Mouse (Mus musculus): ENCODE measurements around the gene Ttc16. TPM values are rescaled to one million over a fixed set of nuclear protein-coding genes. Genes with fewer than 3 reads are reported as not detected.

Gene Ttc16
- polyA plus RNA-seq, 1 experiment, result 2.0 TPM

- no peak for DNase-seq
- H3K27me3 ChIP-seq (ENCODE audit: control insufficient read depth, insufficient read depth, low read length), result no peaks in the 10 kb centered on the region
- TF ChIP-seq POLR2A (IDR thresholded peaks at IDR 0.05; ENCODE audit: borderline replicate concordance, insufficient read depth, low read length), result no peak
- TF ChIP-seq CTCF (IDR thresholded peaks at IDR 0.05; ENCODE audit: borderline replicate concordance, insufficient read depth, low read depth, low read length), result no peak
- H3K4me3 ChIP-seq (replicated peaks; ENCODE audit: insufficient read depth, low read depth, low read length), result no peak overlapping the region
- H3K4me1 ChIP-seq (ENCODE audit: control insufficient read depth, insufficient read depth, low read length), result no peaks in the 10 kb centered on the region
- H3K27ac ChIP-seq (ENCODE audit: insufficient read depth, low read length), result no peak overlapping the region
- whole genome bisulfite sequencing, result 47% methylated on average over 11 of the region's 11 CpGs
These were observed 44.6 kb downstream of the Ttc16 start for GRCm38 (mm10) chr2:32730854-32731253.

- Histone ChIP-seq H3K27ac (ENCODE audit: insufficient read depth, low read length) (no peak overlapping the region), H3K4me3 (replicated peaks; ENCODE audit: insufficient read depth, low read depth, low read length) (no peak overlapping the region), H3K4me1 (ENCODE audit: control insufficient read depth, insufficient read depth, low read length) (no peaks in the 10 kb centered on the region), H3K27me3 (ENCODE audit: control insufficient read depth, insufficient read depth, low read length) (no peaks in the 10 kb centered on the region)
- TF ChIP-seq CTCF (IDR thresholded peaks at IDR 0.05; ENCODE audit: borderline replicate concordance, insufficient read depth, low read depth, low read length), result no peak
- no peak for TF ChIP-seq POLR2A (IDR thresholded peaks at IDR 0.05; ENCODE audit: borderline replicate concordance, insufficient read depth, low read length)
- no peak for DNase-seq
- 90% methylated on average over 4 of the region's 4 CpGs for WGBS
These were observed 45.9 kb downstream of the Ttc16 start for GRCm38 (mm10) chr2:32729547-32729946.

- 74% methylated on average over 7 of the region's 7 CpGs for WGBS
- no peaks in the 10 kb centered on the region for H3K27me3 ChIP-seq (ENCODE audit: control insufficient read depth, insufficient read depth, low read length)
- no peaks in the 10 kb centered on the region for H3K4me1 ChIP-seq (ENCODE audit: control insufficient read depth, insufficient read depth, low read length)
- DNase-seq, result no peak
- no peak overlapping the region for H3K27ac ChIP-seq (ENCODE audit: insufficient read depth, low read length)
- no peak for TF ChIP-seq CTCF (IDR thresholded peaks at IDR 0.05; ENCODE audit: borderline replicate concordance, insufficient read depth, low read depth, low read length)
- TF ChIP-seq POLR2A (IDR thresholded peaks at IDR 0.05; ENCODE audit: borderline replicate concordance, insufficient read depth, low read length), result no peak
- H3K4me3 ChIP-seq (replicated peaks; ENCODE audit: insufficient read depth, low read depth, low read length), result peak overlapping the region; percentile 2
These were observed 47.0 kb downstream of the Ttc16 start for GRCm38 (mm10) chr2:32728463-32728862.

GRCm38 (mm10) chr2:32727435-32727834 is 48.0 kb downstream of the Ttc16 start:
- Histone ChIP-seq H3K4me3 (replicated peaks; ENCODE audit: insufficient read depth, low read depth, low read length) (peak overlapping the region; percentile 50), H3K27ac (ENCODE audit: insufficient read depth, low read length) (no peak overlapping the region), H3K27me3 (ENCODE audit: control insufficient read depth, insufficient read depth, low read length) (no peaks in the 10 kb centered on the region), H3K4me1 (ENCODE audit: control insufficient read depth, insufficient read depth, low read length) (no peaks in the 10 kb centered on the region)
- under 1% methylated on average over 16 of the region's 16 CpGs for WGBS
- TF ChIP-seq CTCF (IDR thresholded peaks at IDR 0.05; ENCODE audit: borderline replicate concordance, insufficient read depth, low read depth, low read length), result no peak
- 0 out of 2 replicates have a peak, but pooled peaks have one; percentile 3 for TF ChIP-seq POLR2A (IDR thresholded peaks at IDR 0.05; ENCODE audit: borderline replicate concordance, insufficient read depth, low read length)
- DNase-seq, result peak; percentile 84 to 92

- DNase-seq, result no peak
- Histone ChIP-seq H3K4me1 (ENCODE audit: control insufficient read depth, insufficient read depth, low read length) (no peaks in the 10 kb centered on the region), H3K27me3 (ENCODE audit: control insufficient read depth, insufficient read depth, low read length) (no peaks in the 10 kb centered on the region), H3K27ac (ENCODE audit: insufficient read depth, low read length) (no peak overlapping the region), H3K4me3 (replicated peaks; ENCODE audit: insufficient read depth, low read depth, low read length) (no peak overlapping the region)
- WGBS, result 76% methylated on average over 16 of the region's 16 CpGs
- TF ChIP-seq POLR2A (IDR thresholded peaks at IDR 0.05; ENCODE audit: borderline replicate concordance, insufficient read depth, low read length), result no peak
- no peak for TF ChIP-seq CTCF (IDR thresholded peaks at IDR 0.05; ENCODE audit: borderline replicate concordance, insufficient read depth, low read depth, low read length)
These were observed 50.3 kb downstream of the Ttc16 start for GRCm38 (mm10) chr2:32724832-32725790.

GRCm38 (mm10) chr2:32724149-32724548 is 51.3 kb downstream of the Ttc16 start:
- TF ChIP-seq CTCF (IDR thresholded peaks at IDR 0.05; ENCODE audit: borderline replicate concordance, insufficient read depth, low read depth, low read length), result no peak
- TF ChIP-seq POLR2A (IDR thresholded peaks at IDR 0.05; ENCODE audit: borderline replicate concordance, insufficient read depth, low read length), result no peak
- 91% methylated on average over 4 of the region's 4 CpGs for WGBS
- H3K4me3 ChIP-seq (replicated peaks; ENCODE audit: insufficient read depth, low read depth, low read length), result no peak overlapping the region
- DNase-seq, result no peak
- H3K4me1 ChIP-seq (ENCODE audit: control insufficient read depth, insufficient read depth, low read length), result no peaks in the 10 kb centered on the region
- no peak overlapping the region for H3K27ac ChIP-seq (ENCODE audit: insufficient read depth, low read length)
- no peaks in the 10 kb centered on the region for H3K27me3 ChIP-seq (ENCODE audit: control insufficient read depth, insufficient read depth, low read length)

GRCm38 (mm10) chr2:32722581-32722980 is 52.9 kb downstream of the Ttc16 start:
- TF ChIP-seq CTCF (IDR thresholded peaks at IDR 0.05; ENCODE audit: borderline replicate concordance, insufficient read depth, low read depth, low read length) (no peak), POLR2A (IDR thresholded peaks at IDR 0.05; ENCODE audit: borderline replicate concordance, insufficient read depth, low read length) (no peak)
- WGBS, result 77% methylated on average over 3 of the region's 3 CpGs
- DNase-seq, result no peak
- H3K27me3 ChIP-seq (ENCODE audit: control insufficient read depth, insufficient read depth, low read length), result no peaks in the 10 kb centered on the region
- H3K4me3 ChIP-seq (replicated peaks; ENCODE audit: insufficient read depth, low read depth, low read length), result no peak overlapping the region
- no peak overlapping the region for H3K27ac ChIP-seq (ENCODE audit: insufficient read depth, low read length)
- H3K4me1 ChIP-seq (ENCODE audit: control insufficient read depth, insufficient read depth, low read length), result no peaks in the 10 kb centered on the region

GRCm38 (mm10) chr2:32722046-32722445 is 53.4 kb downstream of the Ttc16 start:
- H3K4me3 ChIP-seq (replicated peaks; ENCODE audit: insufficient read depth, low read depth, low read length), result no peak overlapping the region
- no peaks in the 10 kb centered on the region for H3K27me3 ChIP-seq (ENCODE audit: control insufficient read depth, insufficient read depth, low read length)
- no peak for DNase-seq
- no peaks in the 10 kb centered on the region for H3K4me1 ChIP-seq (ENCODE audit: control insufficient read depth, insufficient read depth, low read length)
- TF ChIP-seq CTCF (IDR thresholded peaks at IDR 0.05; ENCODE audit: borderline replicate concordance, insufficient read depth, low read depth, low read length), result no peak
- TF ChIP-seq POLR2A (IDR thresholded peaks at IDR 0.05; ENCODE audit: borderline replicate concordance, insufficient read depth, low read length), result no peak
- no peak overlapping the region for H3K27ac ChIP-seq (ENCODE audit: insufficient read depth, low read length)
- WGBS, result 71% methylated on average over 6 of the region's 6 CpGs

Data from cerebellum, adult 2 months (tissue).